Mouse (Mus musculus): ENCODE data around the gene Pemt. TPM values are rescaled to one million over a fixed set of nuclear protein-coding genes. Genes with fewer than 3 reads are reported as not detected.
A peak's percentile ranks its signal among the peaks of the same experiment; 100 is the strongest.

Pemt gene
- total RNA-seq, 1 experiment = 17.5 TPM

GRCm38 (mm10) chr11:60001231-60001980 is 44.9 kb downstream of the Pemt start:
- TF ChIP-seq MAFK (IDR thresholded peaks at IDR 0.05; ENCODE audit: insufficient read depth, low read depth, low read length) = no peak
- TF ChIP-seq ZNF384 (IDR thresholded peaks at IDR 0.05; ENCODE audit: low read depth, low read length) = no peak
- TF ChIP-seq CHD2 (IDR thresholded peaks at IDR 0.05; ENCODE audit: low read depth, low read length) = no peak
- TF ChIP-seq ZC3H11A (IDR thresholded peaks at IDR 0.05; ENCODE audit: borderline replicate concordance, low read depth, low read length) = no peak
- no peak for TF ChIP-seq HCFC1 (IDR thresholded peaks at IDR 0.05; ENCODE audit: borderline replicate concordance, insufficient read depth, low read length)
- no peak overlapping the region for H3K4me3 ChIP-seq (ENCODE audit: insufficient read depth in 1 of 2, low read depth in 1 of 2, low read length in 2 of 2, poor library complexity in 1 of 2, severe bottlenecking in 1 of 2)
- no peak overlapping the region for H3K9ac ChIP-seq (ENCODE audit: insufficient read depth, low read depth, low read length, poor library complexity, severe bottlenecking)
- DNase-seq (ENCODE audit: low read depth, low spot score) = peak; percentile 19
- peaks cover 0 to 2% of the 10 kb centered on the region in 2 experiments; a peak in 1 of 4 replicates for H3K4me1 ChIP-seq (ENCODE audit: control insufficient read depth in 2 of 2, insufficient read depth in 2 of 2, low read length in 2 of 2, poor library complexity in 1 of 2)
- in situ Hi-C loops (cut with MboI; ENCODE audit: low sequenced_read_pairs in 2 of 2, unreplicated experiment in 2 of 2) = no loop called here
- H3K9me3 ChIP-seq (ENCODE audit: control insufficient read depth, insufficient read depth, low read depth, low read length) = no peaks in the 10 kb centered on the region
- no peak overlapping the region for H3K27ac ChIP-seq (ENCODE audit: insufficient read depth, low read depth, low read length, poor library complexity, severe bottlenecking)
- no peaks in the 10 kb centered on the region for H3K36me3 ChIP-seq (ENCODE audit: control insufficient read depth, insufficient read depth, low read length, poor library complexity, severe bottlenecking)

- H3K9me3 ChIP-seq (ENCODE audit: control insufficient read depth, insufficient read depth, low read depth, low read length) = 0 out of 2 replicates have a peak, but pooled peaks cover 2% of the 10 kb centered on the region
- TF ChIP-seq ZC3H11A (IDR thresholded peaks at IDR 0.05; ENCODE audit: borderline replicate concordance, low read depth, low read length) (no peak), ZNF384 (IDR thresholded peaks at IDR 0.05; ENCODE audit: low read depth, low read length) (no peak), MAFK (IDR thresholded peaks at IDR 0.05; ENCODE audit: insufficient read depth, low read depth, low read length) (no peak), CHD2 (IDR thresholded peaks at IDR 0.05; ENCODE audit: low read depth, low read length) (no peak), HCFC1 (IDR thresholded peaks at IDR 0.05; ENCODE audit: borderline replicate concordance, insufficient read depth, low read length) (no peak)
Measured at GRCm38 (mm10) chr11:59994318-59994717, 52.0 kb downstream of the Pemt start.

GRCm38 (mm10) chr11:59991365-59991764 is 54.9 kb downstream of the Pemt start:
- no peaks in the 10 kb centered on the region for H3K4me1 ChIP-seq (ENCODE audit: control insufficient read depth in 2 of 2, insufficient read depth in 2 of 2, low read length in 2 of 2, poor library complexity in 1 of 2)
- DNase-seq (ENCODE audit: low read depth, low spot score) = no peak
- TF ChIP-seq ZC3H11A (IDR thresholded peaks at IDR 0.05; ENCODE audit: borderline replicate concordance, low read depth, low read length) (no peak), HCFC1 (IDR thresholded peaks at IDR 0.05; ENCODE audit: borderline replicate concordance, insufficient read depth, low read length) (no peak), CHD2 (IDR thresholded peaks at IDR 0.05; ENCODE audit: low read depth, low read length) (no peak), MAFK (IDR thresholded peaks at IDR 0.05; ENCODE audit: insufficient read depth, low read depth, low read length) (no peak), ZNF384 (IDR thresholded peaks at IDR 0.05; ENCODE audit: low read depth, low read length) (no peak)
- no peak overlapping the region for H3K9ac ChIP-seq (ENCODE audit: insufficient read depth, low read depth, low read length, poor library complexity, severe bottlenecking)
- H3K4me3 ChIP-seq (ENCODE audit: insufficient read depth in 1 of 2, low read depth in 1 of 2, low read length in 2 of 2, poor library complexity in 1 of 2, severe bottlenecking in 1 of 2) = no peak overlapping the region
- H3K27ac ChIP-seq (ENCODE audit: insufficient read depth, low read depth, low read length, poor library complexity, severe bottlenecking) = no peak overlapping the region
- no peaks in the 10 kb centered on the region for H3K36me3 ChIP-seq (ENCODE audit: control insufficient read depth, insufficient read depth, low read length, poor library complexity, severe bottlenecking)
- H3K9me3 ChIP-seq (ENCODE audit: control insufficient read depth, insufficient read depth, low read depth, low read length) = 0 out of 2 replicates have a peak, but pooled peaks cover 2% of the 10 kb centered on the region
- in situ Hi-C loops (cut with MboI; ENCODE audit: low sequenced_read_pairs in 2 of 2, unreplicated experiment in 2 of 2) = no loop called here

More at GRCm38 (mm10) chr11:59994318-59994717, 52.0 kb downstream of the Pemt start:
- Histone ChIP-seq H3K4me1 (ENCODE audit: control insufficient read depth in 2 of 2, insufficient read depth in 2 of 2, low read length in 2 of 2, poor library complexity in 1 of 2) (no peaks in the 10 kb centered on the region), H3K27ac (ENCODE audit: insufficient read depth, low read depth, low read length, poor library complexity, severe bottlenecking) (no peak overlapping the region), H3K9ac (ENCODE audit: insufficient read depth, low read depth, low read length, poor library complexity, severe bottlenecking) (no peak overlapping the region), H3K36me3 (ENCODE audit: control insufficient read depth, insufficient read depth, low read length, poor library complexity, severe bottlenecking) (no peaks in the 10 kb centered on the region), H3K4me3 (ENCODE audit: insufficient read depth in 1 of 2, low read depth in 1 of 2, low read length in 2 of 2, poor library complexity in 1 of 2, severe bottlenecking in 1 of 2) (no peak overlapping the region)
- no peak for DNase-seq (ENCODE audit: low read depth, low spot score)
- in situ Hi-C loops (cut with MboI; ENCODE audit: low sequenced_read_pairs in 2 of 2, unreplicated experiment in 2 of 2) = no loop called here

- no peak overlapping the region for H3K4me3 ChIP-seq (ENCODE audit: insufficient read depth in 1 of 2, low read depth in 1 of 2, low read length in 2 of 2, poor library complexity in 1 of 2, severe bottlenecking in 1 of 2)
- H3K27ac ChIP-seq (ENCODE audit: insufficient read depth, low read depth, low read length, poor library complexity, severe bottlenecking) = no peak overlapping the region
- TF ChIP-seq ZNF384 (IDR thresholded peaks at IDR 0.05; ENCODE audit: low read depth, low read length) = no peak
- no peak for TF ChIP-seq ZC3H11A (IDR thresholded peaks at IDR 0.05; ENCODE audit: borderline replicate concordance, low read depth, low read length)
- TF ChIP-seq HCFC1 (IDR thresholded peaks at IDR 0.05; ENCODE audit: borderline replicate concordance, insufficient read depth, low read length) = no peak
- TF ChIP-seq CHD2 (IDR thresholded peaks at IDR 0.05; ENCODE audit: low read depth, low read length) = no peak
- TF ChIP-seq MAFK (IDR thresholded peaks at IDR 0.05; ENCODE audit: insufficient read depth, low read depth, low read length) = no peak
- in situ Hi-C loops (cut with MboI; ENCODE audit: low sequenced_read_pairs in 2 of 2, unreplicated experiment in 2 of 2) = no loop called here
- H3K9me3 ChIP-seq (ENCODE audit: control insufficient read depth, insufficient read depth, low read depth, low read length) = 0 out of 2 replicates have a peak, but pooled peaks cover 2% of the 10 kb centered on the region
- no peaks in the 10 kb centered on the region for H3K4me1 ChIP-seq (ENCODE audit: control insufficient read depth in 2 of 2, insufficient read depth in 2 of 2, low read length in 2 of 2, poor library complexity in 1 of 2)
- no peak for DNase-seq (ENCODE audit: low read depth, low spot score)
- H3K9ac ChIP-seq (ENCODE audit: insufficient read depth, low read depth, low read length, poor library complexity, severe bottlenecking) = no peak overlapping the region
- H3K36me3 ChIP-seq (ENCODE audit: control insufficient read depth, insufficient read depth, low read length, poor library complexity, severe bottlenecking) = no peaks in the 10 kb centered on the region
Measured at GRCm38 (mm10) chr11:59989406-59989805, 56.9 kb downstream of the Pemt start.
